Mouse (Mus musculus): ENCODE data around the gene Dlg2. TPM values are rescaled to one million over a fixed set of nuclear protein-coding genes. Genes with fewer than 3 reads are reported as not detected.

The Dlg2 gene
- polyA plus RNA-seq (2012; rRNA removed): 79.8 and 82.3 TPM in 2 replicates

GRCm38 (mm10) chr7:90476313-90477245 lies at the start of gene Dlg2:
Gene Dlg2 (plus strand): TSS chr7:90476672.

GRCm38 (mm10) chr7:90442518-90443080 lies 33.9 kb upstream of the Dlg2 start, which contains the start of gene Crebzf:
Gene Crebzf (plus strand): TSS chr7:90442729.

GRCm38 (mm10) chr7:90456845-90457468 lies 19.5 kb upstream of the Dlg2 start, which contains the start of gene Tmem126a:
Gene Tmem126a (minus strand): TSS chr7:90457229.

GRCm38 (mm10) chr7:90475793-90476312 lies 619 bp upstream of the Dlg2 start, which contains the start of gene Tmem126b:
Gene Tmem126b (minus strand): TSS chr7:90476001.

Other genes with a start within 250 kb of the Dlg2 start
- not detected in 2 replicates for gene Ccdc83, start 210.9 kb upstream of the Dlg2 start, polyA plus RNA-seq (2012; rRNA removed)
- 7.2 and 11.6 TPM in 2 replicates for gene Sytl2, start 174.4 kb upstream of the Dlg2 start, polyA plus RNA-seq (2012; rRNA removed)
- 1.1 and 1.2 TPM in 2 replicates for gene Ccdc89, start 50.1 kb upstream of the Dlg2 start, polyA plus RNA-seq (2012; rRNA removed)
- 145 and 151 TPM in 2 replicates for gene Crebzf, start 33.9 kb upstream of the Dlg2 start, polyA plus RNA-seq (2012; rRNA removed)
- 58.3 and 62.3 TPM in 2 replicates for gene Tmem126a, start 19.4 kb upstream of the Dlg2 start, polyA plus RNA-seq (2012; rRNA removed)
- gene Tmem126b, start 671 bp upstream of the Dlg2 start, polyA plus RNA-seq (2012; rRNA removed): 17.8 and 21.4 TPM in 2 replicates

All from central nervous system, embryonic 18 days (tissue).